Mouse (Mus musculus): ENCODE measurements around the gene Tmem14a. TPM values are rescaled to one million over a fixed set of nuclear protein-coding genes. Genes with fewer than 3 reads are reported as not detected.
"Not testable (repeated sequence)": the region's sequence is repeated elsewhere in the genome, so short reads cannot be mapped to it uniquely, and the experiment has no call there.

Tmem14a gene
- total and polyA plus RNA-seq, 2 experiments, result 3.0 to 8.1 TPM

DNA sequence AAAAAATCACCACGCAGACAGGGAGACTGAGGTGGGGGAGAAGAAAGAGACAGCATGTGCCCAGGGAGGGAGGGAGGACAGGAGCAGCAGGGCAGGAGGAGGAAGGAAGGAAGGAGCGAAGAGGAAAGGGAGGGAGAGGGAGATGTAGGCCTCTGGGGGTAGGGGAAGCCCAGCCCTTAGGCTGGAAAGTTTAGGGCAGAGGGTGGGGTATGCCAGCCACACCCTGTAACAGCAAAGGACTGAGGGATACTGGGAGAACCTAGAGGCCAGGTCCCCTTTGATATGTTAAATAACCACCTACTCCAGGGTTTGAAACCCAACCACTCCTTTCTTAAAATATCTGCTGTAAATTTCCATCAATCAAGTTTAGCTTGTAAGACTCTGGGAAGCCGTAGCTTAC is 38.0 kb downstream of the Tmem14a start:
- H3K27ac ChIP-seq (replicated peaks; ENCODE audit: insufficient read depth, low read depth, low read length), result no peak overlapping the region
- H3K4me3 ChIP-seq (ENCODE audit: insufficient read depth, low read depth, low read length), result no peak overlapping the region
- H3K27me3 ChIP-seq (ENCODE audit: control insufficient read depth, insufficient read depth, low read length), result no peaks in the 10 kb centered on the region
- H3K36me3 ChIP-seq (ENCODE audit: control insufficient read depth, insufficient read depth, low read length), result peaks cover 81% of the 10 kb centered on the region
- DNase-seq (ENCODE audit: extremely low read depth, low read depth, low spot score), result no peak
- no peak for TF ChIP-seq CTCF (IDR thresholded peaks at IDR 0.05; ENCODE audit: low read depth, low read length)
- no peaks in the 10 kb centered on the region for H3K79me2 ChIP-seq (ENCODE audit: control insufficient read depth, insufficient read depth, low read length)
- H3K9ac ChIP-seq (ENCODE audit: low read depth, low read length), result no peak overlapping the region
- 55% methylated on average over 3 of the region's 3 CpGs for WGBS
- H3K4me1 ChIP-seq (ENCODE audit: control insufficient read depth, insufficient read depth, low read length), result peaks cover 3% of the 10 kb centered on the region; the same call in 1 of the 2 replicates

DNA sequence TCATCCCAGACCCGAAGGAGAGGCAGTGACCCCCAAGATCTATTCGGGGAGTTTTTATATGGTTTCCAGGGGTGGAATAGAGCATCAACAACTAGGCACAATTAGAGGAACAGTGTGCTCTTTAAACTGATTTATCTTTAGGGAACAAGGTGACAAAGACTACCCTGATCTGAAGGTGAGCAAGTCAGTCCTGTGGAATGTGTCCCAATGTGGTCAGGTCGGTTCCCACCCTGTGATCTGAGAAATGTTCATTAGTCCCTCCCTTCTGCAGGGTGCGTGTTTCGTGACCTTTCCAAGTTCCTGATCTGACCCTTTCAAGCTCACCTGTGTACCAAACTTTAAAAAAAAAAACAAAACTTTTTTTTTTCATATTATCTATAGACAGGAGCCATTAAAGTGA is 38.5 kb downstream of the Tmem14a start:
- WGBS, result 47% methylated on average over 5 of the region's 5 CpGs
- H3K79me2 ChIP-seq (ENCODE audit: control insufficient read depth, insufficient read depth, low read length), result no peaks in the 10 kb centered on the region

DNA sequence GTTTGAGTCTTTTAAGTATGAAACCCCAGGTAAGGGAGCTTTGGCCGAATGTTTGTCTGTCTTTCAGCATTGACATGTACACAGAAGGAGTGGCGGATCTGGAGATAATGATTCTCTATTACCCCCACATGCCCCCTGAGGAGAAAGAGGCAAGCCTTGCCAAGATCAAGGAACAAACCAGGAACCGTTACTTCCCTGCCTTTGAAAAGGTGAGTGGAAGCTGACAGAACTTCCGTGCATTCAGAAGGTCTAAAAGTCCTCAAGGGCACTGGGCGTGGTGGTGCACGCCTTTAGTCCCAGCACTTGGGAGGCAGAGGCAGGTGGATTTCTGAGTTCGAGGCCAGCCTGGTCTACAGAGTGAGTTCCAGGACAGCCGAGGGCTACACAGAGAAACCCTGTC is 41.6 kb downstream of the Tmem14a start:
- H3K36me3 ChIP-seq (ENCODE audit: control insufficient read depth, insufficient read depth, low read length), result peaks cover 91% of the 10 kb centered on the region
- not testable (repeated sequence) for H3K27me3 ChIP-seq (ENCODE audit: control insufficient read depth, insufficient read depth, low read length); H3K27ac ChIP-seq (replicated peaks; ENCODE audit: insufficient read depth, low read depth, low read length); H3K4me3 ChIP-seq (ENCODE audit: insufficient read depth, low read depth, low read length); H3K9ac ChIP-seq (ENCODE audit: low read depth, low read length); H3K79me2 ChIP-seq (ENCODE audit: control insufficient read depth, insufficient read depth, low read length); H3K4me1 ChIP-seq (ENCODE audit: control insufficient read depth, insufficient read depth, low read length)
- 60% methylated on average over 8 of the region's 8 CpGs for WGBS
- peak; percentile 35 for DNase-seq (ENCODE audit: extremely low read depth, low read depth, low spot score)

More for the DNA sequence above, 38.5 kb downstream of the Tmem14a start:
- Histone ChIP-seq H3K4me3 (ENCODE audit: insufficient read depth, low read depth, low read length) (no peak overlapping the region), H3K27me3 (ENCODE audit: control insufficient read depth, insufficient read depth, low read length) (no peaks in the 10 kb centered on the region), H3K36me3 (ENCODE audit: control insufficient read depth, insufficient read depth, low read length) (peaks cover 83% of the 10 kb centered on the region), H3K9ac (ENCODE audit: low read depth, low read length) (no peak overlapping the region), H3K4me1 (ENCODE audit: control insufficient read depth, insufficient read depth, low read length) (peaks cover 3% of the 10 kb centered on the region; the same call in 1 of the 2 replicates), H3K27ac (replicated peaks; ENCODE audit: insufficient read depth, low read depth, low read length) (no peak overlapping the region)
- DNase-seq (ENCODE audit: extremely low read depth, low read depth, low spot score), result peak; percentile 49
- TF ChIP-seq CTCF (IDR thresholded peaks at IDR 0.05; ENCODE audit: low read depth, low read length) (no peak), POLR2A (IDR thresholded peaks at IDR 0.05; ENCODE audit: extremely low read depth, insufficient read depth, low read length) (no peak)

DNA sequence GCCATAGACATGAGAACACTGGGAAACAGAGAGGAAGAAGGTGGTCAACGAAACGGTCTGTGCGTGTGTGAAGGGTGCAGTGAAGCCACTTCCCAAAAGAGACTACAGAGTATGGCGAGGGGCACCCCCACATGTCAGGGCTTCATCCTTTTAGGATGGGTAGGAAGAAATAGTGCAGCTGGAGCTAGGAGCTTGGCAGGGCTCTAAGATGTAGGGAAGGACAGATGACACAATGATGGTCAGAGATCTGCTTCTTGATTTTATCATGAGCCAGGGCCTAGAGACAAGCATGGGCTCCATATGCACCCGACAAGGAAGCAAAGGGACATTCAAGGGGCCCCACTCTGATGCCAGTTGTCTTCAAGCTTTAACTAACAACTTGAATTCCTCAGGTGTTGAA is 44.0 kb downstream of the Tmem14a start:
- Histone ChIP-seq H3K79me2 (ENCODE audit: control insufficient read depth, insufficient read depth, low read length) (no peaks in the 10 kb centered on the region), H3K4me1 (ENCODE audit: control insufficient read depth, insufficient read depth, low read length) (no peaks in the 10 kb centered on the region), H3K36me3 (ENCODE audit: control insufficient read depth, insufficient read depth, low read length) (peaks cover 80% of the 10 kb centered on the region), H3K9ac (ENCODE audit: low read depth, low read length) (no peak overlapping the region), H3K27ac (replicated peaks; ENCODE audit: insufficient read depth, low read depth, low read length) (no peak overlapping the region), H3K4me3 (ENCODE audit: insufficient read depth, low read depth, low read length) (no peak overlapping the region), H3K27me3 (ENCODE audit: control insufficient read depth, insufficient read depth, low read length) (no peaks in the 10 kb centered on the region)
- peak; percentile 50 for DNase-seq (ENCODE audit: extremely low read depth, low read depth, low spot score)
- WGBS, result 89% methylated on average over 5 of the region's 5 CpGs
- no peak for TF ChIP-seq POLR2A (IDR thresholded peaks at IDR 0.05; ENCODE audit: extremely low read depth, insufficient read depth, low read length)
- no peak for TF ChIP-seq CTCF (IDR thresholded peaks at IDR 0.05; ENCODE audit: low read depth, low read length)

DNA sequence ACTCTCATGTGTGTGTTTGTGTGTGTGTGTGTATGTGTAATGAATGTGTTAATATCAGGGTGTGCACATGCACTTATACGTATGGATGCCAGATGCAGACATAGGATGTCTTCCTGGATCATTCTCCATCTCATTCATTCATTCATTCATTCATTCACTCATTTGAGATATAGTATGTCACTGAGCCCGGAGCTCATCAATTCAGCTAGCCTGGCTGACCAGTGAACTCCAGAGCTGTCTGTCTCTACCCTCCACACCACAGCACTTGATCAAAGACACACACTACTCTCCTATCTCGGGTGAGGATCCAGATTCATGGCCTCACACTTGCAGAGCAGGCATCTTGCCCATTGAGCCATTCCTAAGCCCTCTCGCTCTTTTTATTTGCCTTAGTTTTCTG is 45.6 kb downstream of the Tmem14a start:
- Histone ChIP-seq H3K9ac (ENCODE audit: low read depth, low read length) (no peak overlapping the region), H3K27me3 (ENCODE audit: control insufficient read depth, insufficient read depth, low read length) (no peaks in the 10 kb centered on the region), H3K27ac (replicated peaks; ENCODE audit: insufficient read depth, low read depth, low read length) (no peak overlapping the region), H3K79me2 (ENCODE audit: control insufficient read depth, insufficient read depth, low read length) (no peaks in the 10 kb centered on the region), H3K4me3 (ENCODE audit: insufficient read depth, low read depth, low read length) (no peak overlapping the region), H3K36me3 (ENCODE audit: control insufficient read depth, insufficient read depth, low read length) (peaks cover 66% of the 10 kb centered on the region), H3K4me1 (ENCODE audit: control insufficient read depth, insufficient read depth, low read length) (no peaks in the 10 kb centered on the region)
- 40% methylated on average over 4 of the region's 4 CpGs for WGBS
- TF ChIP-seq CTCF (IDR thresholded peaks at IDR 0.05; ENCODE audit: low read depth, low read length) (no peak), POLR2A (IDR thresholded peaks at IDR 0.05; ENCODE audit: extremely low read depth, insufficient read depth, low read length) (no peak)
- DNase-seq (ENCODE audit: extremely low read depth, low read depth, low spot score), result peak; percentile 59

DNA sequence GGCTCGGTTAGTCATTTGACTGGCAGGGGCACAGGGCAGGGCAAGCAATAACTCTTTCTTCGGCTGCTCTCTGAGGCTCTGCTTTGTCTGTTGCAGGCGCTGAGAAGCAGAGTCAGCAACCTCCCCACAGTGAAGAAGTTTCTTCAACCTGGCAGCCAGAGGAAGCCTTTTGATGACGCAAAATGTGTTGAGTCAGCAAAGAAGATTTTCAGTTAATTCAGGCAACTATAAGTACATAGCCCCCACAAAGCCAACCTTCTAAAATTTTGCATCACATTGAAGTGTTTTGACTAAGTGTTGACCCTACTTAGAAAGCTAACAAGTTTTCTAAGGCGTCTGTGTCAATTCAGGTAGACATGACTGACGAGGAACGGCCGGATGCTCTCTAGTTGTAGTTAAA is 46.4 kb downstream of the Tmem14a start:
- Histone ChIP-seq H3K27me3 (ENCODE audit: control insufficient read depth, insufficient read depth, low read length) (no peaks in the 10 kb centered on the region), H3K4me1 (ENCODE audit: control insufficient read depth, insufficient read depth, low read length) (no peaks in the 10 kb centered on the region), H3K9ac (ENCODE audit: low read depth, low read length) (no peak overlapping the region), H3K36me3 (ENCODE audit: control insufficient read depth, insufficient read depth, low read length) (peaks cover 59% of the 10 kb centered on the region), H3K4me3 (ENCODE audit: insufficient read depth, low read depth, low read length) (no peak overlapping the region), H3K79me2 (ENCODE audit: control insufficient read depth, insufficient read depth, low read length) (no peaks in the 10 kb centered on the region), H3K27ac (replicated peaks; ENCODE audit: insufficient read depth, low read depth, low read length) (no peak overlapping the region)
- DNase-seq (ENCODE audit: extremely low read depth, low read depth, low spot score), result peak; percentile 49
- TF ChIP-seq POLR2A (IDR thresholded peaks at IDR 0.05; ENCODE audit: extremely low read depth, insufficient read depth, low read length) (0 out of 2 replicates have a peak, but pooled peaks have one; percentile 7), CTCF (IDR thresholded peaks at IDR 0.05; ENCODE audit: low read depth, low read length) (no peak)
- 71% methylated on average over 8 of the region's 8 CpGs for WGBS

Data from liver, adult 2 months (tissue).